Mouse (Mus musculus) limb, embryonic 13.5 days (tissue): Measurements from ENCODE around the gene Cep104. TPM values are rescaled to one million over a fixed set of nuclear protein-coding genes. Genes with fewer than 3 reads are reported as not detected.

Experiments used
- ATAC-seq: fragments of 200-750 bp; cut with Nextera tagmentation; 2 replicates; pipeline ENCODE4 v1.8.0; 2017; ENCODE audit warnings: low read depth, moderate number of reproducible peaks, moderate TSS enrichment; ENCODE audit not compliant: low FRiP score
- H3K27ac ChIP-seq: fragments of 300-500 bp; sonication (generic); 2 replicates; pipeline ENCODE4 v1.5.1; 2015; ENCODE audit warnings: inconsistent platforms, mild to moderate bottlenecking, moderate library complexity
- H3K27me3 ChIP-seq: fragments of 300-500 bp; sonication (generic); 2 replicates; pipeline ENCODE4 v1.6.1; 2015; ENCODE audit warnings: mild to moderate bottlenecking, inconsistent platforms
- H3K36me3 ChIP-seq: fragments of 300-500 bp; sonication (generic); 2 replicates; pipeline ENCODE4 v1.6.1; 2015; ENCODE audit warnings: inconsistent platforms, mild to moderate bottlenecking, moderate library complexity
- H3K4me1 ChIP-seq: fragments of 300-500 bp; sonication (generic); 2 replicates; pipeline ENCODE4 v1.6.1; 2015; ENCODE audit warnings: inconsistent platforms
- H3K4me2 ChIP-seq: fragments of 300-500 bp; sonication (generic); replicated peaks from 2 replicates; pipeline ENCODE4 v1.6.1; 2015; ENCODE audit warnings: inconsistent platforms, mild to moderate bottlenecking, moderate library complexity
- H3K4me3 ChIP-seq: fragments of 300-500 bp; sonication (generic); 2 replicates; pipeline ENCODE4 v1.5.1; 2015; ENCODE audit warnings: moderate library complexity, mild to moderate bottlenecking, inconsistent platforms
- H3K9ac ChIP-seq: fragments of 300-500 bp; sonication (generic); 2 replicates; pipeline ENCODE4 v1.6.1; 2015; ENCODE audit warnings: mild to moderate bottlenecking, inconsistent platforms
- H3K9me3 ChIP-seq: fragments of 300-500 bp; sonication (generic); 2 replicates; pipeline ENCODE4 v1.6.1; 2016; ENCODE audit warnings: inconsistent platforms
- WGBS: fragments of 180-500 bp; shearing (Covaris S2); methylation state at CpG from one replicate; pipeline ENCODE4 v1.1.7; 2015; 5-methylcytosine and 5-hydroxymethylcytosine counted together
- polyA plus RNA-seq: library from polyadenylated mRNA; unstranded; fragments of >200 nt; fragmentation: Nextera tagmentation; extraction: Ambion mirVana; gene quantifications from 2 replicates; pipeline ENCODE4 v1.2.1, GENCODE M21; 2015

The Cep104 gene
- polyA plus RNA-seq, 1 experiment from 2014 or later = 16.9 TPM

DNA sequence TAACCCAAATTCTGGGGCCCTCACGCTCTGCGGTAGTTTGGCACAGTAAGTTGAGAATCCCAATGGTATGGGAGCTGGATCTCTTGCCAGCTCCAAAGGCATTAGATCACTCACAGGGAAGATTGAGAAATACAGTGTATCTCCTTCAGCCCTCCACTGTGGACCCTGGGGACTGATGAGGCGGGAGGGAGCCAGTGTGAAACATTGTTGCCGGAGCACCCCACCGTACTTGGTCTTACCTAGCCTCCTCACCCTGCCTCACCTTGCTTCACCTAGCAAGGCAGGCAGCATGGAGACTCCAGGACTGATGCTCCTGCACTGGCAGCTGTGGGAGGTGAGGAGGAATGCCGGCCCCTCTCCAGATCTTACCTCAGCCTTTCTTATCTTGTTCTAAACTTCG, 80.5 kb downstream of the Cep104 start:
- 86% methylated on average over 7 of the region's 7 CpGs for WGBS
- Histone ChIP-seq H3K9ac (no peak overlapping the region), H3K27ac (no peak overlapping the region), H3K27me3 (0 out of 2 replicates have a peak, but pooled peaks cover 6% of the 10 kb centered on the region), H3K9me3 (no peaks in the 10 kb centered on the region), H3K4me2 (no peak overlapping the region), H3K4me3 (no peak overlapping the region), H3K4me1 (peaks cover 14% of the 10 kb centered on the region), H3K36me3 (no peaks in the 10 kb centered on the region)
- ATAC-seq = no peak

DNA sequence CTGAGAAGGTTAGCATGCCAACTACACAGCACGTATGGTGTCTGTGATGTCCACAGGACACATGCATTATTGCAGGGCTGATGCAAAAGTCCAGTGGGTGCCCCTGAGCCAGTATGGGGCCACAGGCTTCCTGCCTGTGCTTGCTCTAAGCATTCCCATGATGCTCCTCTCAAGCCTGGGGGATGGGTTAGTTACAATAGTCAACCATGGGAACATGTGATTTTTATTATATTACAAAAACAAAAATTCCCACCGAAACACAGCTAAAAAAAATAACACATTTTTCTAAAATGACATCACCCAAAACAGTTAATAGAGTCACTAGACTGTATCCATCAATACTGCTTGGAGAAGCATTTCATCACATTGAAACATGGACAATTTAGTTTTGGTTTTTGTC, 81.1 kb downstream of the Cep104 start:
- Histone ChIP-seq H3K4me2 (no peak overlapping the region), H3K27ac (no peak overlapping the region), H3K36me3 (no peaks in the 10 kb centered on the region), H3K27me3 (0 out of 2 replicates have a peak, but pooled peaks cover 6% of the 10 kb centered on the region), H3K9me3 (no peaks in the 10 kb centered on the region), H3K4me1 (peaks cover 14% of the 10 kb centered on the region), H3K4me3 (no peak overlapping the region), H3K9ac (no peak overlapping the region)
- ATAC-seq = no peak
- 61% methylated on average over 2 of the region's 2 CpGs for WGBS

DNA sequence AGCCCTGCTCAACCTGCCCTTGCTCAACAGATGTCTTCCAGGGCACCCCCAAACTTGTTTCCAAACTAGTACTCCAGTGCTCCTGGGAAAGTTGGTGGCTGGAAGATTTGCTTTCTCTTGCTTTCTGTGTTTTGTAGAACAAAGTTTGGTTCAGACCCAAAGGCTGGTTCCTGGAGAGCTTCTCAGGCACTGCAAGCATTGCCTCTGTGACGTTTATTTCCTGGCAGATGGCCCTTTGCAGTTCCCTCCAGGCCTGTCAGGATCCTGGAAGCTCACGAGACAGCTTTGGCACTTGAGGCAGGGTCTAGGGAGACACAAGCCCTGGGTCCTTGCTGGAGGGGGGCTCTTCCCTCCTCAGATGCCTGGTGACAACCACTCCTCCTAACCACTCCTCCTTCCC, 81.7 kb downstream of the Cep104 start:
- H3K4me1 ChIP-seq = peaks cover 14% of the 10 kb centered on the region
- no peaks in the 10 kb centered on the region for H3K36me3 ChIP-seq
- ATAC-seq = no peak
- 46% methylated on average over 2 of the region's 2 CpGs for WGBS
- H3K4me2 ChIP-seq = no peak overlapping the region
- H3K9me3 ChIP-seq = no peaks in the 10 kb centered on the region
- no peak overlapping the region for H3K9ac ChIP-seq
- H3K27ac ChIP-seq = no peak overlapping the region
- H3K27me3 ChIP-seq = 0 out of 2 replicates have a peak, but pooled peaks cover 6% of the 10 kb centered on the region
- no peak overlapping the region for H3K4me3 ChIP-seq

DNA sequence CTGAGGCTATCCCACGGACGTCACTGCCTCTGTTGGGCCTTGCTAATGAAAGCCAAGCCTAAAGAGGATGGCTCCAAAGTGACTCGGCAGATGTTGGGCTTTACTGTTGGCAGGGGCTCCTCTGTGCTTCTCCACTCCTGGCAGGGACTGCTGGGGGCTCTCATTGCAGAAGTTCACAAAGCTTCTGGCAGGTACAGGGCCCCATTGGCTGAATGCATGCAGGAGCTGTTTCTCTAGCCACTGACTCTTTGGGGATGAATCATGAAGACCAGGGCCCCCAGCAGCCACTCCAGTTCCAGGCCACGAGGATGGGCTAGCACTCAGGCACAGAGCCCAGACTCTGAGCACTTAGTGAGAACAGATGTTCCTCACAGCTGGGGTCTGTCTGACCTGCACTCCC, 82.7 kb downstream of the Cep104 start:
- Histone ChIP-seq H3K9me3 (no peaks in the 10 kb centered on the region), H3K4me1 (peaks cover 14% of the 10 kb centered on the region), H3K4me3 (no peak overlapping the region), H3K4me2 (no peak overlapping the region), H3K27ac (no peak overlapping the region), H3K9ac (no peak overlapping the region), H3K27me3 (0 out of 2 replicates have a peak, but pooled peaks cover 6% of the 10 kb centered on the region), H3K36me3 (no peaks in the 10 kb centered on the region)
- WGBS = 41% methylated on average over 4 of the region's 4 CpGs
- ATAC-seq = no peak

Other genes with a start within 250 kb of the Cep104 start
- 82.8 and 83.6 TPM in 2 replicates for gene A430005L14Rik, start 18.0 kb upstream of the Cep104 start, polyA plus RNA-seq
- gene Dffb, start 68 bp upstream of the Cep104 start, polyA plus RNA-seq = 13.8 and 15.1 TPM in 2 replicates
- 19.6 and 20.5 TPM in 2 replicates for gene Lrrc47, start 36.5 kb downstream of the Cep104 start, polyA plus RNA-seq
- 11.8 and 12.6 TPM in 2 replicates for gene Smim1, start 51.0 kb downstream of the Cep104 start, polyA plus RNA-seq
- not detected in 2 replicates for gene Ccdc27, start 67.5 kb downstream of the Cep104 start, polyA plus RNA-seq
- 1.6 and 1.7 TPM in 2 replicates for gene Trp73, start 165.0 kb downstream of the Cep104 start, polyA plus RNA-seq
- gene Wrap73, start 167.2 kb downstream of the Cep104 start, polyA plus RNA-seq = 47.8 and 48.4 TPM in 2 replicates
- gene Tprgl, start 185.5 kb downstream of the Cep104 start, polyA plus RNA-seq = 117 and 118 TPM in 2 replicates
- 61.7 and 70.0 TPM in 2 replicates for gene Megf6, start 195.5 kb downstream of the Cep104 start, polyA plus RNA-seq